Mouse (Mus musculus) neural tube, embryonic 11.5 days (tissue): ENCODE data around the gene Stoml1. TPM values are rescaled to one million over a fixed set of nuclear protein-coding genes. Genes with fewer than 3 reads are reported as not detected.
"Not testable (repeated sequence)": the region's sequence is repeated elsewhere in the genome, so short reads cannot be mapped to it uniquely, and the experiment has no call there.

Source experiments
- ATAC-seq: fragments of 200-750 bp; cut with Nextera tagmentation; 2 replicates; pipeline ENCODE4 v1.8.0; 2017; ENCODE audit warnings: moderate number of reproducible peaks, mild to moderate bottlenecking, moderate TSS enrichment, moderate library complexity; ENCODE audit not compliant: insufficient read depth, low FRiP score, low TSS enrichment
- DNase-seq: peaks from one replicate; pipeline ENCODE4 v3.0.0-alpha.2; 2015; ENCODE audit warnings: low spot score
- H3K27ac ChIP-seq: fragments of 300-500 bp; sonication (generic); 2 replicates; pipeline ENCODE4 v1.5.1; 2014; ENCODE audit warnings: low read depth, mild to moderate bottlenecking, low read length
- H3K27me3 ChIP-seq: fragments of 300-500 bp; sonication (generic); 2 replicates; pipeline ENCODE4 v1.6.1; 2014; ENCODE audit warnings: mild to moderate bottlenecking, low read length, mixed read lengths; ENCODE audit not compliant: control insufficient read depth, insufficient read depth
- H3K36me3 ChIP-seq: fragments of 300-500 bp; sonication (generic); 2 replicates; pipeline ENCODE4 v1.6.1; 2014; ENCODE audit warnings: mild to moderate bottlenecking, low read length, moderate library complexity, mixed read lengths; ENCODE audit not compliant: control insufficient read depth, insufficient read depth
- H3K4me1 ChIP-seq: fragments of 300-500 bp; sonication (generic); 2 replicates; pipeline ENCODE4 v1.6.1; 2014; ENCODE audit warnings: low read length, mixed read lengths; ENCODE audit not compliant: control insufficient read depth, insufficient read depth
- H3K4me2 ChIP-seq: fragments of 300-500 bp; sonication (generic); 2 replicates; pipeline ENCODE4 v1.6.1; 2014; ENCODE audit warnings: low read depth, mild to moderate bottlenecking, moderate library complexity
- H3K4me3 ChIP-seq: fragments of 300-500 bp; sonication (generic); 2 replicates; pipeline ENCODE4 v1.5.1; 2014; ENCODE audit warnings: low read depth, low read length
- H3K9ac ChIP-seq: fragments of 300-500 bp; sonication (generic); 2 replicates; pipeline ENCODE4 v1.6.1; 2014; ENCODE audit warnings: mild to moderate bottlenecking, low read length
- H3K9me3 ChIP-seq: fragments of 300-500 bp; sonication (generic); 2 replicates; pipeline ENCODE4 v1.6.1; 2016; ENCODE audit warnings: low read length; ENCODE audit not compliant: control insufficient read depth
- WGBS: fragments of 180-500 bp; shearing (Covaris S2); extraction: QIAGEN DNeasy Blood & Tissue Kit; methylation state at CpG from one replicate; pipeline ENCODE4 v1.1.7; 2014; 5-methylcytosine and 5-hydroxymethylcytosine counted together
- polyA plus RNA-seq: library from polyadenylated mRNA; unstranded; fragments of >200 nt; fragmentation: Nextera tagmentation; extraction: Ambion mirVana; gene quantifications from 2 replicates; pipeline ENCODE4 v1.2.1, GENCODE M21; 2014

Gene Stoml1
- polyA plus RNA-seq, 1 experiment from 2014 or later, result 29.6 TPM

GRCm38 (mm10) chr9:58249592-58250192 is 3.3 kb upstream of the Stoml1 start, which contains the start of gene Pml:
Gene Pml, minus strand, starts transcription at chr9:58249786.
- H3K4me3 ChIP-seq, result peak within 1 kb of the TSS; percentile 38
- no peak within 1 kb of the TSS for H3K27ac ChIP-seq
- no peaks in the 10 kb centered on the region for H3K36me3 ChIP-seq
- DNase-seq, result peak; percentile 57
- H3K4me2 ChIP-seq, result peak within 1 kb of the TSS; percentile 45
- peak within 1 kb of the TSS; percentile 43 for H3K9ac ChIP-seq
- H3K9me3 ChIP-seq, result no peaks in the 10 kb centered on the region
- no peaks in the 10 kb centered on the region for H3K27me3 ChIP-seq
- no peak for ATAC-seq
- peaks cover 15% of the 10 kb centered on the region; the same call in 1 of the 2 replicates for H3K4me1 ChIP-seq
- WGBS, result 2% methylated on average over 16 of the region's 16 CpGs

- Histone ChIP-seq H3K27ac (no peak overlapping the region), H3K27me3 (no peaks in the 10 kb centered on the region), H3K4me2 (no peak overlapping the region), H3K4me3 (no peak overlapping the region), H3K9me3 (no peaks in the 10 kb centered on the region), H3K4me1 (peaks cover 15% of the 10 kb centered on the region; the same call in 1 of the 2 replicates), H3K9ac (no peak overlapping the region), H3K36me3 (no peaks in the 10 kb centered on the region)
- DNase-seq, result no peak
- WGBS, result 78% methylated on average over 8 of the region's 8 CpGs
- ATAC-seq, result no peak
These were observed 2.6 kb upstream of the Stoml1 start for GRCm38 (mm10) chr9:58250322-58250721.

GRCm38 (mm10) chr9:58250730-58251129 is 2.2 kb upstream of the Stoml1 start:
- DNase-seq, H3K4me2 ChIP-seq, H3K36me3 ChIP-seq, H3K4me3 ChIP-seq, H3K9me3 ChIP-seq, H3K27me3 ChIP-seq, H3K27ac ChIP-seq, ATAC-seq, H3K9ac ChIP-seq: not testable (repeated sequence)
- 81% methylated on average over 1 of the region's 1 CpGs for WGBS
- H3K4me1 ChIP-seq, result peaks cover 15% of the 10 kb centered on the region; the same call in 1 of the 2 replicates

- Histone ChIP-seq H3K9ac (peak overlapping the region; percentile 68), H3K4me3 (peak overlapping the region; percentile 73), H3K4me2 (peak overlapping the region; percentile 66)
- H3K27ac ChIP-seq, H3K4me1 ChIP-seq, DNase-seq, H3K36me3 ChIP-seq, H3K27me3 ChIP-seq, ATAC-seq, H3K9me3 ChIP-seq: not testable (repeated sequence)
- 72% methylated on average over 5 of the region's 5 CpGs for WGBS
These were observed 800 bp downstream of the Stoml1 start for GRCm38 (mm10) chr9:58253805-58254122.

- Histone ChIP-seq H3K4me3 (no peak overlapping the region), H3K4me2 (no peak overlapping the region), H3K4me1 (peaks cover 2% of the 10 kb centered on the region; the same call in 1 of the 2 replicates), H3K9me3 (no peaks in the 10 kb centered on the region), H3K9ac (no peak overlapping the region), H3K27me3 (no peaks in the 10 kb centered on the region), H3K27ac (no peak overlapping the region), H3K36me3 (peaks cover 2% of the 10 kb centered on the region; the same call in 1 of the 2 replicates)
- DNase-seq, result no peak
- WGBS, result 33% methylated on average over 2 of the region's 2 CpGs
- no peak for ATAC-seq
These were observed 2.1 kb downstream of the Stoml1 start for GRCm38 (mm10) chr9:58255105-58255504.

DNA sequence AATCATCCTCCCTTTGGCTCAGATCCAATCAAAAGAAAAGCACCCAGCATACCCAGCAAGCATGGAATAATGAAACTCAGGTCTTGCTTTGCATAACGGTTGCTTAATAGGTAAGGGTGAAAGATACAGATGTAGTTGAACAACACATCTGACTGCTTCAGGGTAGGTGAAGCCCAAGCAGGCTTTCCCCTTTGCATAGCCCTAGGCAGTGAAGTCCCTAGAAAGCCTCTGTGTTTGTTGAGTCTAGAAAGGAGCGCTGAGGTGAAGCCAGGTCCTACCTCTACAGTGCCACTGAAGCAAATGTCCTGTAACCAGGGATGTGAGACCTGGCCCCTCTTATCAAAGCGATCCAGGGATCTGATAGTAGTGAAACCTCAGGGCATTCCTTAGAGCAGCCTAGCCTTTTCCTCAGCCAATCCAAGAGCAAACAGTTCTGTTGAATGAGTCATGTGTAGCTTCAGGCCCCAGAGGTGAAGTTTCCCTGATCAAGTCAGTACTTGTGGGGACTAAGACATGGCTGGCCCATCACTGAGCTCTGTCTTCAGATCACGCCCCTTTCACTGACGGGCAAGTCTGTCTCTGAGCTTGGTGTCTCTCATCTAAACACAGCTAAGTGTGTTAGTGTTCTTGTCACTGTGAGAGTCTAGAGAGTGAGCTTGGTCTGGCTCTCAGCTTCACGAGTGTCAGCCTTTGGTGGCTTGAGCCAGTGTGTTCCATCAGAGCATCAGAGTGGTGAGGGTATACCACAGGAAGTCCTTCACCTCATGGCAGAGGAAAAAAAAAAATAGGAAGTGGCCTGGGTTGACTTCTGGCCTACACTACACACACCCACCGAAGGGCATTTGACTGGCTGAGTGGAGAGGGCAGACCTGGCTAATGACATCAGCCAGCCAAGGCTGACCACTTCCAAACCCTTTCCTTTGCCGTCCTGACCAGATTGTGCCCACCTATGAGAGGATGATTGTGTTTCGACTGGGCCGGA is 3.0 kb downstream of the Stoml1 start:
- WGBS, result 95% methylated on average over 10 of the region's 10 CpGs
- Histone ChIP-seq H3K4me3 (no peak overlapping the region), H3K36me3 (peaks cover 2% of the 10 kb centered on the region; the same call in 1 of the 2 replicates), H3K9ac (no peak overlapping the region), H3K27me3 (no peaks in the 10 kb centered on the region), H3K9me3 (no peaks in the 10 kb centered on the region), H3K4me1 (peaks cover 2% of the 10 kb centered on the region; the same call in 1 of the 2 replicates), H3K27ac (no peak overlapping the region), H3K4me2 (no peak overlapping the region)
- ATAC-seq (no peak), DNase-seq (no peak)

GRCm38 (mm10) chr9:58262507-58262906 is 9.5 kb downstream of the Stoml1 start:
- H3K9me3 ChIP-seq, result no peaks in the 10 kb centered on the region
- ATAC-seq (no peak), DNase-seq (no peak)
- no peak overlapping the region for H3K4me2 ChIP-seq
- no peak overlapping the region for H3K4me3 ChIP-seq
- 90% methylated on average over 5 of the region's 5 CpGs for WGBS
- H3K36me3 ChIP-seq, result peaks cover 6% of the 10 kb centered on the region
- no peak overlapping the region for H3K9ac ChIP-seq
- no peaks in the 10 kb centered on the region for H3K27me3 ChIP-seq
- H3K4me1 ChIP-seq, result no peaks in the 10 kb centered on the region
- no peak overlapping the region for H3K27ac ChIP-seq

GRCm38 (mm10) chr9:58265368-58265767 is 12.4 kb downstream of the Stoml1 start:
- no peaks in the 10 kb centered on the region for H3K4me1 ChIP-seq
- no peak overlapping the region for H3K4me3 ChIP-seq
- H3K27ac ChIP-seq, result no peak overlapping the region
- WGBS, result 83% methylated on average over 3 of the region's 3 CpGs
- DNase-seq, result no peak
- no peaks in the 10 kb centered on the region for H3K27me3 ChIP-seq
- no peak overlapping the region for H3K9ac ChIP-seq
- no peak overlapping the region for H3K4me2 ChIP-seq
- ATAC-seq, result no peak
- peaks cover 4% of the 10 kb centered on the region for H3K36me3 ChIP-seq
- no peaks in the 10 kb centered on the region for H3K9me3 ChIP-seq
